Comparison of ENCODE assay signal across 11 mouse cellular contexts in genomic region chr7:126825403-126825802, GRCm38 (mm10). TPM values are rescaled to one million over a fixed set of nuclear protein-coding genes. Genes with fewer than 3 reads are reported as not detected.
DNase-seq lines count a peak whose midpoint lies in the region; ATAC-seq lines count a peak whose summit lies in the region.
"Had no signal": no experiment of that assay in that cellular context is flagged by ENCODE, and none has a peak within 500 bp of the region (broad histone marks: within the 10 kb centered on the region; RNA-seq: fewer than 3 reads in every experiment).

No protein-coding gene starts in this region.

- H3K9ac ChIP-seq in kidney, embryonic 16.5 days (replicated peaks; ENCODE audit: low read length) = no peak overlapping the region
- H3K9ac ChIP-seq: liver, embryonic 14.5 days had no signal

- H3K4me1 ChIP-seq in kidney, embryonic 16.5 days (ENCODE audit: insufficient read depth, low read length) = peaks cover 7% of the 10 kb centered on the region

- no peak for ATAC-seq in kidney, embryonic 16.5 days (ENCODE audit: low FRiP score, low TSS enrichment)

- H3K27ac ChIP-seq in kidney, embryonic 16.5 days (ENCODE audit: low read length) = no peak overlapping the region
- H3K27ac ChIP-seq: liver, embryonic 14.5 days had no signal

- no peaks in the 10 kb centered on the region for H3K9me3 ChIP-seq in kidney, embryonic 16.5 days (ENCODE audit: low read length)

- H3K36me3 ChIP-seq in kidney, embryonic 16.5 days (ENCODE audit: insufficient read depth, low read length) = no peaks in the 10 kb centered on the region

- H3K4me3 ChIP-seq in kidney, embryonic 16.5 days (ENCODE audit: low read length) = no peak overlapping the region

- H3K27me3 ChIP-seq in kidney, embryonic 16.5 days (ENCODE audit: insufficient read depth, low read length) = peaks cover 21% of the 10 kb centered on the region

- peak; percentile 67 for DNase-seq in adrenal gland, postnatal 10 days
- no peak for DNase-seq in adrenal gland, postnatal 4 days (ENCODE audit: low spot score in 2 of 2)
- DNase-seq in thymus, postnatal 0 days (ENCODE audit: low spot score) = peak; percentile 38
- no peak for DNase-seq in thymus, postnatal 25 days
- peak; percentile 51 for DNase-seq in induced T-regulatory cell, adult 2 months (ENCODE audit: low read depth)
- DNase-seq in retina, postnatal 1 day = peak; percentile 30
- DNase-seq in gastrocnemius, postnatal 10 days = no peak
- DNase-seq: kidney, postnatal 25 days had no signal

- H3K4me2 ChIP-seq in kidney, embryonic 16.5 days (replicated peaks; ENCODE audit: low read depth, low read length) = no peak overlapping the region

- 26% methylated on average over 8 of the region's 8 CpGs for WGBS in kidney, embryonic 16.5 days

RNA-seq across cellular contexts. Expression of gene 4930451I11Rik, which starts 6.0 kb away (rescaled TPM):
- not detected for total RNA-seq in adrenal gland, postnatal 10 days (2021)
- not detected for total RNA-seq in adrenal gland, postnatal 4 days (2021)
- not detected in 2 replicates for polyA plus RNA-seq in thymus, postnatal 0 days (2015; fragmentation: Nextera tagmentation; extraction: Ambion mirVana)
- not detected in 2 replicates for polyA plus RNA-seq in kidney, embryonic 16.5 days (2015; fragmentation: Nextera tagmentation; extraction: Ambion mirVana)
- total RNA-seq in gastrocnemius, postnatal 10 days (2021) = not detected
- total RNA-seq: heart, adult 18-20 months had no signal
- polyA plus RNA-seq: liver, embryonic 14.5 days had no signal

RNA-seq across cellular contexts. Expression of gene Doc2a, which starts 21.8 kb away (rescaled TPM):
- total RNA-seq in adrenal gland, postnatal 10 days (2021) = 1 to 10 TPM in 1 of 2 experiments, under 1 TPM in 1; 0.82 to 1.0 TPM
- 1 to 10 TPM; 3.1 to 3.6 TPM for total RNA-seq in adrenal gland, postnatal 4 days (2021)
- polyA plus RNA-seq in thymus, postnatal 0 days (2015; fragmentation: Nextera tagmentation; extraction: Ambion mirVana) = 0.21 and 0.33 TPM in 2 replicates
- 7.8 and 8.7 TPM in 2 replicates for polyA plus RNA-seq in kidney, embryonic 16.5 days (2015; fragmentation: Nextera tagmentation; extraction: Ambion mirVana)
- total RNA-seq in gastrocnemius, postnatal 10 days (2021) = under 1 TPM; 0.14 to 0.68 TPM
- total RNA-seq: heart, adult 18-20 months had no signal

RNA-seq across cellular contexts. Expression of gene Fam57b, which starts 27.9 kb away (rescaled TPM):
- total RNA-seq in adrenal gland, postnatal 10 days (2021) = 10 to 100 TPM; 29.0 to 36.1 TPM
- total RNA-seq in adrenal gland, postnatal 4 days (2021) = 10 to 100 TPM; 16.7 to 18.0 TPM
- polyA plus RNA-seq in thymus, postnatal 0 days (2015; fragmentation: Nextera tagmentation; extraction: Ambion mirVana) = 0.19 and 0.20 TPM in 2 replicates
- polyA plus RNA-seq in kidney, embryonic 16.5 days (2015; fragmentation: Nextera tagmentation; extraction: Ambion mirVana) = 0.19 and 0.52 TPM in 2 replicates
- 10 to 100 TPM; 10.3 to 10.5 TPM for total RNA-seq in gastrocnemius, postnatal 10 days (2021)

RNA-seq across cellular contexts. Expression of gene Ppp4c, which starts 33.1 kb away (rescaled TPM):
- 100 to 1,000 TPM; 103 to 107 TPM for total RNA-seq in adrenal gland, postnatal 10 days (2021)
- 100 to 1,000 TPM; 134 to 142 TPM for total RNA-seq in adrenal gland, postnatal 4 days (2021)
- 306 TPM in 2 replicates for polyA plus RNA-seq in thymus, postnatal 0 days (2015; fragmentation: Nextera tagmentation; extraction: Ambion mirVana)
- polyA plus RNA-seq in kidney, embryonic 16.5 days (2015; fragmentation: Nextera tagmentation; extraction: Ambion mirVana) = 267 and 271 TPM in 2 replicates
- total RNA-seq in gastrocnemius, postnatal 10 days (2021) = 10 to 100 TPM; 44.2 to 48.8 TPM

RNA-seq across cellular contexts. Expression of gene Hirip3, which starts 36.4 kb away (rescaled TPM):
- 10 to 100 TPM; 21.2 to 28.6 TPM for total RNA-seq in adrenal gland, postnatal 10 days (2021)
- total RNA-seq in adrenal gland, postnatal 4 days (2021) = 10 to 100 TPM; 32.3 to 41.4 TPM
- polyA plus RNA-seq in thymus, postnatal 0 days (2015; fragmentation: Nextera tagmentation; extraction: Ambion mirVana) = 16.9 and 22.6 TPM in 2 replicates
- polyA plus RNA-seq in kidney, embryonic 16.5 days (2015; fragmentation: Nextera tagmentation; extraction: Ambion mirVana) = 32.6 and 42.7 TPM in 2 replicates
- 10 to 100 TPM; 11.9 to 18.1 TPM for total RNA-seq in gastrocnemius, postnatal 10 days (2021)

Comparison
In these comparisons a context has a peak if more than half of its experiments do, and no peak if none do; other contexts are left out.
1. DNase-seq: peak in adrenal gland, postnatal 10 days (single experiment), thymus, postnatal 0 days (single experiment), induced T-regulatory cell, adult 2 months (single experiment) and retina, postnatal 1 day (single experiment); none in adrenal gland, postnatal 4 days (0 of 2), thymus, postnatal 25 days (single experiment) and gastrocnemius, postnatal 10 days (single experiment).